Mouse (Mus musculus) thymus, adult 2 months (tissue): ENCODE results near the gene Dglucy. TPM values are rescaled to one million over a fixed set of nuclear protein-coding genes. Genes with fewer than 3 reads are reported as not detected.

Experiments used
- DNase-seq: peaks from one replicate; pipeline ENCODE4 v3.0.0; 2021
- H3K27ac ChIP-seq: fragments of 200-500 bp; 2 replicates; pipeline ENCODE4 v1.5.1; 2012; ENCODE audit warnings: low read length, control low read depth; ENCODE audit not compliant: control insufficient read depth, insufficient read depth
- H3K27me3 ChIP-seq: fragments of 200-500 bp; 2 replicates; pipeline ENCODE4 v1.6.1; 2012; ENCODE audit warnings: mild to moderate bottlenecking, low read length, moderate library complexity, mixed read lengths; ENCODE audit not compliant: control insufficient read depth, insufficient read depth
- H3K36me3 ChIP-seq: fragments of 200-500 bp; 2 replicates; pipeline ENCODE4 v1.6.1; 2012; ENCODE audit warnings: mild to moderate bottlenecking, low read length, moderate library complexity; ENCODE audit not compliant: control insufficient read depth, insufficient read depth
- H3K4me1 ChIP-seq: fragments of 200-500 bp; replicated peaks from 2 replicates; pipeline ENCODE4 v1.6.1; 2012; ENCODE audit warnings: low read length; ENCODE audit not compliant: control insufficient read depth, insufficient read depth
- H3K4me3 ChIP-seq: fragments of 200-500 bp; 2 replicates; pipeline ENCODE4 v1.5.1; 2012; ENCODE audit warnings: mild to moderate bottlenecking, low read length, control low read depth, moderate library complexity; ENCODE audit not compliant: control insufficient read depth, insufficient read depth
- CTCF ChIP-seq: fragments of 200-500 bp; IDR thresholded peaks from 2 replicates; pipeline ENCODE4 v1.5.1; 2012; ENCODE audit warnings: mild to moderate bottlenecking, control low read depth, low read length, moderate library complexity, borderline replicate concordance; ENCODE audit not compliant: control insufficient read depth, poor library complexity, insufficient read depth; ENCODE audit errors: extremely low read depth
- POLR2A ChIP-seq: fragments of 200-500 bp; IDR thresholded peaks from 2 replicates; pipeline ENCODE4 v1.6.1; 2012; ENCODE audit warnings: mild to moderate bottlenecking, low read length, control low read depth, moderate library complexity; ENCODE audit not compliant: control insufficient read depth, poor library complexity, insufficient read depth; ENCODE audit errors: extremely low read depth
- WGBS: fragments of 180-500 bp; shearing (Covaris S2); methylation state at CpG from one replicate; pipeline ENCODE4 v1.1.7; 2018; 5-methylcytosine and 5-hydroxymethylcytosine counted together
- polyA plus RNA-seq: library from polyadenylated mRNA; depleted of rRNA; stranded (reverse); fragments of >200 nt; gene quantifications from 2 replicates; pipeline ENCODE4 v1.2.3, GENCODE M21; 2012

The Dglucy gene
- polyA plus RNA-seq, 1 experiment, result 8.6 TPM

- DNase-seq, result no peak
- TF ChIP-seq CTCF, result no peak
- Histone ChIP-seq H3K4me1 (peaks cover 8% of the 10 kb centered on the region; the same call in 1 of the 2 replicates), H3K27me3 (no peaks in the 10 kb centered on the region), H3K27ac (no peak overlapping the region), H3K4me3 (no peak overlapping the region; the same call in 1 of the 2 replicates), H3K36me3 (no peaks in the 10 kb centered on the region)
- WGBS, result 27% methylated on average over 3 of the region's 3 CpGs
Observed at GRCm38 (mm10) chr12:100837208-100837607, 58.4 kb downstream of the Dglucy start.

- no peak for DNase-seq
- H3K27me3 ChIP-seq, result no peaks in the 10 kb centered on the region
- WGBS, result 65% methylated on average over 8 of the region's 8 CpGs
- TF ChIP-seq CTCF, result no peak
- no peak for TF ChIP-seq POLR2A
- H3K27ac ChIP-seq, result no peak overlapping the region
- peaks cover 8% of the 10 kb centered on the region; the same call in 1 of the 2 replicates for H3K4me1 ChIP-seq
- no peaks in the 10 kb centered on the region for H3K36me3 ChIP-seq
- H3K4me3 ChIP-seq, result no peak overlapping the region
Observed at GRCm38 (mm10) chr12:100839079-100839600, 60.3 kb downstream of the Dglucy start.

DNA sequence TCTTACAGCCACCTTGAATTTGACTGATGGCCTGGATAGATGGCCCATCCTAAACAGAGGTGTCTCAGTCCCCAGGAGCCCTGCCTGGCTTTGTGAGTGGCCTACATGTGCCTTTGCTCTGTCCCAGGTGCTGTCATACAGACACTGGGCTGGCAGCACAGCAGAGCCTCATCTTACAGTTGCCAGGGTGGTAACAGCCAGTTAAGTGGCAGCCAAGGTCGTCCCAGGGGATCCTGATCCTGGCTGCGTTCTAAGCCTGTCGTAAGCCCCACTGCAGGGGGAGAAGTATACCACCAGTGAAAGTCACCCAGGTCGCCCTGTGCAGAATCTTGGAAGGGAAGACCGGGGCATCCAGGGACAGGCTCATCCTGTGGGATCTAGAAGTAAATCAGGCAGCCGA lies 61.1 kb downstream of the Dglucy start:
- TF ChIP-seq CTCF (no peak), POLR2A (no peak)
- H3K36me3 ChIP-seq, result no peaks in the 10 kb centered on the region
- no peak overlapping the region for H3K27ac ChIP-seq
- no peak for DNase-seq
- 96% methylated on average over 6 of the region's 6 CpGs for WGBS
- H3K4me1 ChIP-seq, result peaks cover 8% of the 10 kb centered on the region; the same call in 1 of the 2 replicates
- H3K27me3 ChIP-seq, result no peaks in the 10 kb centered on the region
- no peak overlapping the region for H3K4me3 ChIP-seq

- Histone ChIP-seq H3K4me3 (no peak overlapping the region), H3K27ac (no peak overlapping the region), H3K36me3 (no peaks in the 10 kb centered on the region), H3K27me3 (no peaks in the 10 kb centered on the region), H3K4me1 (peaks cover 8% of the 10 kb centered on the region; the same call in 1 of the 2 replicates)
- DNase-seq, result peak; percentile 77
- 18% methylated on average over 3 of the region's 3 CpGs for WGBS
- TF ChIP-seq CTCF (peak; percentile 81), POLR2A (no peak)
Observed at GRCm38 (mm10) chr12:100841211-100841792, 62.4 kb downstream of the Dglucy start.

DNA sequence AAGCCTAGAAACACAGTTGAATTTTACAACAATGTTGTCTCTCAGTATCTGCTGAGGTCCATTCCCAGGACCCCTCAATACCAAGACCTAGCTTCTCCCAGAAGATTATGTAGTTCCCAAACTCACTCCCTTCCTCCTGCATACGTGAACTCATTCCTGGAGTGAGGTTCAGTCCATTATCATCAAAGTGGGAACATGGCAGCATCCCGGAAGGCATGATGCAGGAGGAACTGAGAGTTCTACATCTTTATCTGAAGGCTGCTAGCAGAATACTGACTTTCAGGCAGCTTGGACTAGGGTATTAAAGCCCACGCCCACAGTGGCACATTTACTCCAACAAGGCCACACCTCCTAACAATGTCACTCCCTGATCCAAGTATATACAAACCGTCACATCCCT lies 64.3 kb downstream of the Dglucy start:
- no peaks in the 10 kb centered on the region for H3K36me3 ChIP-seq
- H3K27ac ChIP-seq, result no peak overlapping the region
- H3K4me3 ChIP-seq, result no peak overlapping the region
- H3K4me1 ChIP-seq, result no peaks in the 10 kb centered on the region
- TF ChIP-seq CTCF, result no peak
- TF ChIP-seq POLR2A, result no peak
- 98% methylated on average over 4 of the region's 4 CpGs for WGBS
- no peak for DNase-seq
- no peaks in the 10 kb centered on the region for H3K27me3 ChIP-seq

DNA sequence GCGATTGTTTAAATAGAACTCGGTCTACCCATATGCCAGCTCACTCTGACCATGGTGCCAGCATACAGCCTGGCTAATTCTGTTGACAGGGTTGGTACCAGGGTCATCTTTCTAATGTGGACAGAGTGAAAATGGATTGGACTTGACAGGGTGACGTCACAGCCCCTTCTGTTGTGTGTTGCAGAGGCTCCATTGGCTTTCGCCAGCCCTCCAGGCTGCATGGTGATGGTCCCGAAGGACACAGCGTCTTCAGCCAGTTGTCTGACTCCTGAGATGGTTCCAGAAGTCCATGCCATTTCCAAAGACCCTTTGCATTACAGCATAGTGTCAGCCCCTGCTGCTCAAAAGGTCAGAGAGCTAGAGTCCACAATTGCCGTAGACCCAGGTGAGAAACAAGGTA lies 65.7 kb downstream of the Dglucy start:
- no peak for DNase-seq
- 98% methylated on average over 7 of the region's 7 CpGs for WGBS
- Histone ChIP-seq H3K27me3 (no peaks in the 10 kb centered on the region), H3K4me1 (no peaks in the 10 kb centered on the region), H3K27ac (no peak overlapping the region), H3K36me3 (no peaks in the 10 kb centered on the region), H3K4me3 (no peak overlapping the region)
- TF ChIP-seq POLR2A (no peak), CTCF (no peak)

GRCm38 (mm10) chr12:100845829-100846228 lies 67.0 kb downstream of the Dglucy start:
- H3K4me1 ChIP-seq, result no peaks in the 10 kb centered on the region
- H3K27ac ChIP-seq, result no peak overlapping the region
- H3K4me3 ChIP-seq, result no peak overlapping the region
- no peaks in the 10 kb centered on the region for H3K27me3 ChIP-seq
- WGBS, result 59% methylated on average over 2 of the region's 2 CpGs
- H3K36me3 ChIP-seq, result no peaks in the 10 kb centered on the region
- TF ChIP-seq POLR2A (no peak), CTCF (no peak)
- DNase-seq, result no peak
